Mouse (Mus musculus): ENCODE data around the gene Rcn1.

Gene Rcn1

DNA sequence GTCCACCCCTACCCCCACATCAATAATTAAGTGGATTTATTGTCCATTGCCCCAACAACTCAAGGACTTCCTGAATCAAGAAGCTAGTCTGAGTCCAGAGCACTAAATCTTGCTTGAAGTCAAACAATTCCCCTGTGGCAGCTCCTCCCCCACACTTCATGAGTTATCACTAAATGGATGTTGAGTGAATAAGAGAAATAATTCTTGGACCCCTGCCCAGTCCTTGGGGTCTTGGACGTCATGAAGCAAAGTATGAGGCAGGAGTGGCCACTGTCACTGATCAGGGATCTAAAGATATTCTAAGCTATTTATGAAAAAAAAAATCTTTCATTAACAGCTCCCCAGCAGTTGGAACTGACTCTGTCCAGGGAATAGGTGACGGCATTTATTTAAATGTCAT is 6.6 kb downstream of the Rcn1 start:
- DNase-seq = no peak

GRCm38 (mm10) chr2:105391414-105391784 is 7.7 kb downstream of the Rcn1 start:
- no peak for DNase-seq

DNA sequence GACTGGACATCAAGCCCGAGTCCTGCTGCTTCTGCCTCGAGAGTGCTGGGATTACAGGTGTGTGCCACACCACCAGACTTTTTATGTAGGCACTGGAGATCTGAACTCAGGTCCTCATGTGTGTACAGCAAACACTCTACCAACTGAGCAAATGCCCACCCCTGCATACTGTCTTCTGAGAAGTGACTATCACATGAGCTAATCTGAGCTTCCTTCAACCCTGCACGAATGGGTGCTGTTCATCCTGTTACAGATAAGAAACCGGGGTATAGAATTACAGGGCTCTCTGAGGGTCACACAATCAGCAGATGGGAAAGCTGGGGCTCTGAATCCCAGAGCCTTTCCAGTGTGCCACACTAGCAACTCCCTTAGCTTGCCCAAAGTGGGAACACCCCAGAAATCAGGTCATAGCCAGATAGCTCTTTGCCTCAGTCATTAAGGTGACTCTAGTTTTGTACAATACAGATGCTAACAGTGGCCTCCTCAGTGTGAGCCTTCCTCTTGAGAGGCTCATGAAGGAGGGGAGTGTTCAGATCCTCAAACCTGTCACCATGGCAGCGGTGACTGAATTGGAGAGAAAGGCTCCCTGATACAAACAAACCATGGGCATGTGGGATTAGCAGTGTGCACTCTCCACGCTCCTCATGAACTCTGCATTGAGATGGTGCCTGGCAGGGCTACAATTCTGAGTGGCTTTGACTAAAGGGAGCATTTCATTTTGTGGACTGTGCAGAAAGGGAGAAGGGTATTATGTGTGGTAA is 8.3 kb downstream of the Rcn1 start:
- no peak for DNase-seq

DNA sequence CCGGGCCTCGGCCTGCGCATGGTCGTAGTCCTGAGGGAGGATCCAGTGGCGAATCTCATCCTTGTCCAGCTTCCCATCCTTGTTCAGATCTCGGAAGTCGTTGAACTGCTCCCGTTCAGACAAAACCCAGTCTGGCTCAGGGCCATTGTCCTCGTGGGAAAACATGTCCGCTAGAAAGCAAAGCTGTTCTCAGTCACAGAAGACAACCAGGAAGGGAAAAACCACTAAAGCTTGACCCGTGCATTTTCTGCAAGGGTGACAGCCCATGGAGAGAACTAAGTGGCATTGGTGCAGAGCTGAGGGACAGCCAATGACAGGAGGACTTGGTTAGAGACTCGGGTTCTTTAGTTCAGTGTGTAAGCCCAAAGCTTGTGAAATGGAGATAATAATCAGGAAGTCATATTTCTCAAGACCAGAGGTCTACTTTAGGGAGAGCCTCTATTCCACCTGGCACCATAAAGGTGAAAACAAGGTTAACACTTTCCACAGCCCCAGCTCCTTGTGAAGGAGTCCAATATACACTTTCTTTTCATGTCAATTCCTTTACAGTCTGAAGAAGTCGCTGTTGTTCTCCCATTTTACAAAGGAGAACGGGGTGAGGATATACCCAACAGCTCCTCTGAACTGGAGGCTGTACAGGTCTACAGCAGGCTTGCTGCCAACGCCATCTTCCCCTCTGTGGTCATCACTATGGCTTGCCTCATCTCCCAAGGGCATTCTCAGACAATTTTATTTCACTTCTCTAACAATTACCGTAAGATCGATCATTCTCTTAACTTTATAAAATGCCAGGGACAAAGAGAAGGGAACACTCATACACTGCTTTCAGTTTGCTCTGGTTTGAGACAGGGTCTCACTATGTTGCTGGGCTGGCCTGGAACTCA is 9.9 kb downstream of the Rcn1 start:
- DNase-seq = no peak

DNA sequence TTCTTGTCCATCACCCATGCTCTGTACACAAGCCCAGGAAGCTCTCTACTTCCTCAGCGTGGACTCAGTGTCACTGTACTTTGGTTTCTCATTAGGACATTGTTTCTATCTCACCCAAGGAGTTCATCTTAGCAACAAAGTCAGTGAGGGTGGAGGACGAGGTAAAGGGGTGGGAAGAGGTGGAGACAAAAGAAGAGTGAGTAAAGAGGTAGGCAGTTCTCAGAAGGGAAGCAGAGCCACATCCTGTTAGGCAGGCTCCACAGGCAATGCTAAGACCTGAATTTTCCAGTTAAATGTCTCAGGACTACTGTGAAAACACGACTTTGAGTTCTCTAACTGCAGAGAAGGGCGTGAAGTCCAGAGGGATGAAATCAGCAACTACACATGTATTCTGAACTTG is 12.7 kb downstream of the Rcn1 start:
- DNase-seq = no peak

DNA sequence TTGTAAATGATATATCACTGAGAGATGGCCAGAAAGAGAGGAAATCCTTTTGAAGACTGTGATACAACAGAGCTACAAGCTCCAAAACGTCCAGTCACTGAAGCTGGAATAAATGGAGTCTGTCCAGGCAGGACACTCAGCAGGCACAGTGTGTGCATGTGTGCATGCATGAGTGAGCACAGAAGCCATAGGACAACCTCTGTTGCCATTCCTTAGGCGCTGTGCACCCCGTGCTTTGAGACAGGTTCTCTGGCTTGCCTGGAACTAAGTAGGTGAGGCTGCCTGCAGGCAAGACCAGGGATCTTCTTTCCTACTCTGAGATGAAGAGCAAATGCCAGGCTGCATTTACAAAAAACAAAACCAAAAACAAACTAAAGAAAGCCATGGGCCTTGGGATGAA is 14.1 kb downstream of the Rcn1 start:
- no peak for DNase-seq

DNA sequence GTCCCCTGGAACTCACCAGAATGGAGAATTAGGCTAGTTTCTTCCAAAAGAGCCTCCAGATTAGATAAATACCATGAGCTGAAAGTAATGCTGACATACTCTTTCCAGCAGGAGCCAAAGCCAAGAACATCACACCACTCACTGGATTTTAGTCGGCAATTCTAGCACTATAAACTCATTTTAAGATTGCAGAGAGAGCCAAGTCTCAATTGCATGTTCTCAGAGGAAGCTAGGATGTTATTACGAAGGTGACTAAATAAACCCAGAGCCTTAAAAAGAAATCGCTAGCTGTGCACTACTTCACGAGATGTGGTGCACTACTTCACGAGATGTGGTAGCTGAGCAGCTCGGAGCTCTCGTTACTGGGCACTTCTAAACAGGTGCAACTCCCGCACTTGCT is 16.1 kb downstream of the Rcn1 start:
- DNase-seq = no peak

GRCm38 (mm10) chr2:105380757-105381319 is 18.3 kb downstream of the Rcn1 start:
- no peak for DNase-seq

- DNase-seq = no peak
These were observed 19.4 kb downstream of the Rcn1 start for GRCm38 (mm10) chr2:105379682-105380081.

- DNase-seq = no peak
These were observed 23.4 kb downstream of the Rcn1 start for GRCm38 (mm10) chr2:105375705-105376104.

DNA sequence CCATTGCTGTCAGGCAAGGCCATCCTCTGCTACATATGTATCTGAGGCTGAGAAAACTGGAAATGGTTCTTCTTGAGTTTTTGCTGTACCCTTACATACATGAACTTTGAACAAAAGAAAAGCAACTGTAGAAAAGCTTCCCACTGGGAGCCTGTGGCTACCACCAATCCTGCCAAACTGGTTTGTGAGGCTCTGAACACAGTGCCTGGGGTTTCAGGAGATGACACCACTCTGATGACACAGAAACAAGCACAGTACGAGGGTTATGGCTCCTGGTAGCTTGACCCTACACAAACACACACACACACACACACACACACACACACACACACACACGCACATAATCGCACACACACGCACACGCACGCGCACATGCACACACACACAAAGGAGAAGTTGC is 23.9 kb downstream of the Rcn1 start:
- DNase-seq = no peak

- no peak for DNase-seq
These were observed 25.5 kb downstream of the Rcn1 start for GRCm38 (mm10) chr2:105373658-105374057.

DNA sequence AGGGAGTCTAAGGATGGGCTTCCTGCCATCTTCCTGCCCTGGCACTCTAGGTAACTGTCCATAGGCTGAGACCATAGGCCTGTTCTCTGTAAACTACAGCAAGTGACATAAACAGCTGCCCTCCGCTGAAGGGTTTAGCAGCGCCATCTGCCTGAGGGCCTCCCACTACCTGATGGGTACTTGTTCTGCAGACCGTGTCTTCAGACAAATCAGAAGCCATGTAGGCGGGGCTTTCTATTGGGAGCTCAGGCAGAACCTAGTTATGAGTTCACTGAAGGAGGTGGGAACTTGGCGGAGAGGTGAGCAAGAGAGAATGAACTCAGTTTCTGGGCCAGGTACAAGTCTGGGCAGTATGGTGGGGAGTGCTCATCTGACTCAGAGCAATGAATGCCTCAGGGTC is 26.4 kb downstream of the Rcn1 start:
- DNase-seq = peak; percentile 19 to 54

DNA sequence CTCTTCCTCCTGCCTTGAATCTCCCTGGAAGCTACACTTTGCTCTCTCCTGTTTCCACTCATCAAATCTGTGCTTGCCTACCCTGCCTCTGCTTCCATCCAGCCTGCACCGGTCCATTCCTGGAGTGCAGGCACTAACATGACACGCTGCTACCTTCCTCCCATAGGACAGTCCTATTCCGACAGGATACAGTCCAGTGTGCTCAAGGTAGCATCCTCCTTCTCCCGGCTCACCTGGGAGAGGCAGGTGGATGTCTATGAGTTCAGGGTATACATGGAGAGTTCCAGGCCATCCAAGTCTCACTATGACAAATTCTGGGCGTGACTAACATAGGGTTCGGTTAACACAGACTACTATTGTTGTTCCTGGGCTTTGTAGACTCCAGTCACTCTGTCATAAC is 27.0 kb downstream of the Rcn1 start:
- DNase-seq = no peak

- DNase-seq = no peak
These were observed 28.4 kb downstream of the Rcn1 start for GRCm38 (mm10) chr2:105370698-105371097.

GRCm38 (mm10) chr2:105370240-105370639 is 28.9 kb downstream of the Rcn1 start:
- no peak for DNase-seq

- no peak for DNase-seq
These were observed 31.5 kb downstream of the Rcn1 start for GRCm38 (mm10) chr2:105367623-105368022.

- DNase-seq = no peak
These were observed 41.1 kb downstream of the Rcn1 start for GRCm38 (mm10) chr2:105358040-105358439.

- DNase-seq = no peak
These were observed 42.3 kb downstream of the Rcn1 start for GRCm38 (mm10) chr2:105356791-105357190.

- DNase-seq = peak in 1 of 2 experiments; percentile 2
These were observed 50.2 kb downstream of the Rcn1 start for GRCm38 (mm10) chr2:105348886-105349285.

DNA sequence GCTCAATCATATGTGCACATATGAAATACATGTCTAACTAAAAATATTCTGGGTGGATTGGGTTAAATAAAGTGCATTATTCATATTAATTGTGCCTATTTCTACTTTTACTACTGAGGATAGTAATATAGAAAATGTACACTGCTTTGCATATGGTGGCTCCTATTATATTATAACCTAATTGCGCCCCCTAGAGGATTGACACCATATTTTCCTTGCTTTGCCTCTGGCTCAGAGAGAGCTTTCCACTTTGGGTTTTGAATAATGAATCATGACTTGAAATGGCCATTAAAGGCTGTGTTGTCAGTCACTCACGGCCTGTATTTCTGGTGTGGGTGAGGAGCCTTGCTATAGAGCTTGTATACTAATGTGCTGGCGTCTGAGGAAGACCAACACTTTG is 59.1 kb downstream of the Rcn1 start:
- DNase-seq = peak in 1 of 2 experiments; percentile 24

GRCm38 (mm10) chr2:105337171-105337875 is 61.8 kb downstream of the Rcn1 start:
- no peak for DNase-seq
